Mouse (Mus musculus) olfactory bulb, adult 2 months (tissue): ENCODE results near the gene Arfgap2. TPM values are rescaled to one million over a fixed set of nuclear protein-coding genes. Genes with fewer than 3 reads are reported as not detected.

Experiments used
- H3K27ac ChIP-seq: fragments of 200-500 bp; 2 replicates; pipeline ENCODE4 v1.5.1; 2012; ENCODE audit warnings: low read depth, low read length; ENCODE audit not compliant: insufficient read depth
- H3K4me1 ChIP-seq: fragments of 200-500 bp; 2 replicates; pipeline ENCODE4 v1.6.1; 2012; ENCODE audit warnings: low read length; ENCODE audit not compliant: control insufficient read depth, insufficient read depth
- H3K4me3 ChIP-seq: fragments of 200-500 bp; 2 replicates; pipeline ENCODE4 v1.5.1; 2012; ENCODE audit warnings: mild to moderate bottlenecking, low read depth, low read length, moderate library complexity; ENCODE audit not compliant: insufficient read depth
- CTCF ChIP-seq: fragments of 200-500 bp; IDR thresholded peaks from 2 replicates; pipeline ENCODE4 v1.5.1; 2012; ENCODE audit warnings: low read depth, mild to moderate bottlenecking, low read length, moderate library complexity; ENCODE audit not compliant: insufficient read depth
- POLR2A ChIP-seq: fragments of 200-500 bp; IDR thresholded peaks from 2 replicates; pipeline ENCODE4 v1.6.1; 2012; ENCODE audit warnings: mild to moderate bottlenecking, low read depth, low read length, moderate library complexity; ENCODE audit not compliant: insufficient read depth
- WGBS: fragments of 180-500 bp; shearing (Covaris S2); methylation state at CpG from one replicate; pipeline ENCODE4 v1.1.7; 2018; 5-methylcytosine and 5-hydroxymethylcytosine counted together
- polyA plus RNA-seq: library from polyadenylated mRNA; stranded (reverse); fragments of >200 nt; gene quantifications from 2 replicates; pipeline ENCODE4 v1.2.4, GENCODE M21; 2012; ENCODE audit warnings: low replicate concordance; ENCODE audit not compliant: missing spikeins, insufficient read depth, insufficient read length

Arfgap2 gene
- polyA plus RNA-seq, 1 experiment: not detected

DNA sequence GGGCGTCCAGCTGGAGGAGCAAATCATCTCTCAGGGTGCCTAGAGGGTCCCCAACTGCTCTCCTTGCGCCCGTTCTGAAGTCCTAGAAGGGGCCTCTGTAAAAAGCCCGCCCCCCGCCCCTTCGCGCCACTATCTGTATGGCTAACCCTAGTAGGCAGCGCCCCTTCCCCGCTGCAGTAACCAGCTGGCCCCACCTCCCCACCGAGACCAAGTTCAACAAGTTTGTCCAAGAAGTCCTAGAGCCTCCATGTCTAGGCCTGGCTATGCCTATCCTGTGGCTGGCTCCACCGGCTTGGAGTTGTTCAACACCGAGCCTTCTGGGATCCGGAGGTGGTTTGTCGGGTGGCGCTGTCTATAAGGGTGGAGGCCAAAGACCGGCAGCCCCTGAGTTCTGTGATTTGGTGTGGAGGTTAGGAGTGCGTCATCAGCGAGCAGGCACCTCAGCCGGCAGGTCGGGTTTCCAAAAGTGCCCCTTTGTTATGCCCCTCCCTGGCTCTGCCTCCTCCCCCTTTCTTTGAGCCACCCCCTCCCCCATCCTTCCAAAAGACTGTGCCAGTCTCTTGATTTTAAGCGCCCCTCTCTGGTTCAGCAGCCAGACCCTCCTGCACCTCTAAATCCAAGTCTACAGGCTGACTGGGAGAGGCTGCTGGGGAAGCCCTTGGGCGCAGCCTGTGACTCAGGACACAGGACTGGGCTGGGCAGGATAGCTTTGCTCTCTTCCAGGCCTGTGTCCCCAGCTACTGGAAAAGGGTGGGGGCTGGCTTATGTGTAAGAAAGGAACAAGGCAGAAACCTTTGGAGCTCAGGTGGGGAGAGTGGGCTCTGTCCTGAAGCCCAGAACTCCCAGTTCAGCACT lies 7.4 kb upstream of the Arfgap2 start:
- 3% methylated on average over 22 of the region's 22 CpGs for WGBS
- H3K27ac ChIP-seq: 0 out of 2 replicates have a peak overlapping the region, but pooled peaks have one; percentile 2
- no peak for TF ChIP-seq POLR2A
- TF ChIP-seq CTCF: no peak
- H3K4me3 ChIP-seq: peak overlapping the region; percentile 53
- H3K4me1 ChIP-seq: peaks cover 18% of the 10 kb centered on the region

DNA sequence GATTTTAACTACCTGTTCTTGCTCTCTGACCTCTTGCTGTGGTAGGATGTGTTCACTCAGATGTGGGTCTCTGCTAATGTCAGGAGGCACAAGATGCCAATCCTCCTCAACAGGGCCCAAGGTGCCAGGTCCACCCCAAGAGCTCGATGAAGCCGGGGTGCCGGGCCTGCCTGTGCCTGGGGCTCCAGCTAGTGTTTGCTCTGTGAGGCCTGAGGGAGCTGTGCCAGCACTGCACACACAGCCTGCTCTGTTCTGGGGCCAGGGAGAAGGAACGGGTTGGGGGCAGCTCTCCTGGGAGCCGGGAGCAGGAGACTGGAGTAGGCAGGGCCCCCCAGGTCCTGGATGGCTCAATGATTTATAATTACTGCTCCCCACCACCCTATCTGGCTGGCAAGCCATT lies 6.7 kb upstream of the Arfgap2 start:
- H3K27ac ChIP-seq: 0 out of 2 replicates have a peak overlapping the region, but pooled peaks have one; percentile 2
- no peak for TF ChIP-seq CTCF
- TF ChIP-seq POLR2A: no peak
- peaks cover 18% of the 10 kb centered on the region for H3K4me1 ChIP-seq
- WGBS: 36% methylated on average over 5 of the region's 5 CpGs
- H3K4me3 ChIP-seq: peak overlapping the region; percentile 53

DNA sequence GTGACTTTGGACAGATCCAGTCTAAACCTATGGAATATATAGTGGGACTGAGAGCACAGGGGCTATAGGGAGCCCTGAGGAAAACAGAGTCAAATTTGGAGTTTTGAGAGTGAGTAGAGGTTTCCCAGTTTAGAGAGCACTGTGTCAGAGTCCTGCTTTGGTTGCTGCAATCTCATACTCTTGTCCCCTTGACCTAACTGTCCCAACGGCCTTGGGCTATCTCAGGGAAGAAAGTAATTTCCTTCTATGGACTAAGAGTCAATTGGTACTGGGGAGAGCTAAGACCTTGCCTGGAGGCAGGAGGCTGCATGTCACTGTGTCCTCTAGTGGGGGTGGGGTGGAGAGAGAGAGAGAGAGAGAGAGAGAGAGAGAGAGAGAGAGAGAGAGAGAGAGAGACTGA lies 5.9 kb upstream of the Arfgap2 start:
- peaks cover 18% of the 10 kb centered on the region for H3K4me1 ChIP-seq
- no peak for TF ChIP-seq POLR2A
- TF ChIP-seq CTCF: no peak
- no peak overlapping the region for H3K27ac ChIP-seq
- H3K4me3 ChIP-seq: no peak overlapping the region
- WGBS: 61% methylated on average over 1 of the region's 1 CpGs

DNA sequence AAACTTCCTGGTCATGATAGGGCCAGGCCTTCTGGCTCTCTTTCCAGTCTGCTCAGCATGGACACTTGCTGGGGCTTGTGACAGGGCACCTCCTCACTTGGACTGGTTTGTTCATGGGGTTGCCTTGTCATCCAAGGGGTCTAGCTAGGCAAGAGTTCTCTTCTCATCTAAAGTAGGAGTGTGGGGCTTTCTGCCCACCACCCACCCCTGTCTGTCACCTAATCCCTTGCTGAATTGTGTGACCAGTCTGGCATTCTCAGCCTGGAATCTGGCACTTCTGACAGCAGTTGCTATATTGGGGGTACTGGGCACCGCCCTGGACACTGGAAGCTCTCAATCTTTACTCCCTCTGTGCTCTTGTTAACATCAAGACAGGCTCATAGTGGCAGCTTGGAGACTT lies 5.3 kb upstream of the Arfgap2 start:
- no peak for TF ChIP-seq POLR2A
- no peak for TF ChIP-seq CTCF
- H3K4me3 ChIP-seq: no peak overlapping the region
- WGBS: 89% methylated on average over 1 of the region's 1 CpGs
- peaks cover 23% of the 10 kb centered on the region for H3K4me1 ChIP-seq
- no peak overlapping the region for H3K27ac ChIP-seq

DNA sequence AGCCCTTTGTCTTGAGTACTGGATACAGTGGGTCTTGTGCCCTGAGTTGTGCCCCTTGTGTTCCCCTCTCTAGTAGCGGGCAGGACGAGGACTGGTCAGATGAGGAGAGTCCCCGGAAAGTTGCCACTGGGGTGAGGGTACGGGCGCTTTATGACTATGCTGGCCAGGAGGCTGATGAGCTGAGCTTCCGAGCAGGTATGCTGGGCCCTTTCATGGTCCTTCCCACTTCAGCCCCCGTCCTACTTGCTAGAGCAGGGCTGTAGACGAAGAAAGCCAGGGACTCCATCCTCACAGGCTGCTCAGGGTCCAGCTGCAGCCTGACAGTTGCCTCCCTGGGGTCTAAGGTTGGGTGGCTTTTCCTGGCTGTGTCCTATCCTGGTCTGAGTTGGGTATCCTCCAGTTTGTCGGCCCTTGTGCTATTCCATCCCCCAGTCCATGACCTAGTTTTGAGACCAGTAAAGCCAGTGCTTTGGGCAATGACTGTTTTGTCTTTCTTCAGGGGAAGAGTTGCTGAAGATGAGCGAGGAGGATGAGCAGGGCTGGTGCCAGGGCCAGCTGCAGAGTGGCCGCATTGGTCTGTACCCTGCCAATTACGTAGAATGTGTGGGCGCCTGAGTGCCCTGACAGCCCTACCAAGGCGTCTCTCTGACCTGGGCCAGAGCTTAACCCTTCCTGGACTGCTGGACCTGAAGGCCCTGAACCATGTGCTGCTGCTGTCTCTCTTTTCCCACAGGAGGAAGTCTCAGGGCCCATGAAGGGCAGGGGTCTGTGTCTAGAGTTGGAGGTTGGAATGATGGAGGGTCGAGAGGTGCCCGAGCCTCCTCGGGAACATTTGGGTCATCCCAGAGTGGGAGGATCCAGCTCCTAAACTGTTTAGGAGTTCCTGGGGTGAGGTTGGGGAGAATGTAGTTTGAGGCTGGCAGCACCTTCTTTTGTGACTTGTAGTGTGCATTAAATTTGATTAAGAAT lies 798 bp upstream of the Arfgap2 start:
- H3K4me1 ChIP-seq: peaks cover 10% of the 10 kb centered on the region
- peak overlapping the region; percentile 68; the same call in 1 of the 2 replicates for H3K27ac ChIP-seq
- peak overlapping the region; percentile 71 for H3K4me3 ChIP-seq
- TF ChIP-seq CTCF (no peak), POLR2A (no peak)
- 81% methylated on average over 17 of the region's 17 CpGs for WGBS

DNA sequence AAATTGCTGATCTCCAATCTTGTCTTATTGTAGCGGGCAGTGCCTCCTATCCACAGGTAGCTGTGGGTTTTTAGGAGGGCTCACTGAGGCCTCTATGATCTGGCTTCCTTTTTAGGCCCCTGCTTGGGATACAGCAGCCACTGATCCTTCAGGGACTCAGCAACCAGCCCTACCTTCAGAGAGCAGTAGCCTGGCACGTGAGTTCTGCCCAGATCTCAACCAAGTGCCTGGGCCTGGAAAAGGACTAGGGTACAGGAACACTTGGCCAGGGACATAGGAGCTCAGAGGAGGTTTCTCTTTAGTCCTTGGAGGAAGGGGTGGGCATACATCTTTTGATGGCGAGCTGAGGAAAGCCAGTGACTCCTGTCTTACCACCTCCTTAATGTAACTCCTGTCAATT lies 3.3 kb downstream of the Arfgap2 start:
- H3K4me3 ChIP-seq: no peak overlapping the region
- peaks cover 16% of the 10 kb centered on the region for H3K4me1 ChIP-seq
- 94% methylated on average over 3 of the region's 3 CpGs for WGBS
- no peak overlapping the region for H3K27ac ChIP-seq
- TF ChIP-seq POLR2A (no peak), CTCF (no peak)

DNA sequence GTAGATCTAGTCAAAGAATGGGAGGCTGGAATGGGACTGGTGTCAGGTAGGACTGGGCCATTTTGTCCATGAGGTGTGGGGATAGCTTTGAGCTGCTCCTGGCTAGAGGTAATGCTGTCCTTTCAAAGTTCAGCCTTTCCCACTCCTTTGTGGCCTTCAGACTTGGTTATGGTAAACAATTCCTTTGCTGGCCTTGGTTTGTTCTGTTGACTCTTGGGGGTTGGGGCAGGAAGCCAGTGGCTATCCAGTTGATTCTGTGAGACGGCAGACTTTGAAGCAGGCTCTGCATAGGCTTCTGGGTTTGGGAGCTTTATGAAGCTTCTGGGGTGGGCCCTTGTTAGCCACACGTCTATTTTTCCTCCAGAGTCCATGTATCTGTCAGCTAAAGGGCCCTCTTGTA lies 3.9 kb downstream of the Arfgap2 start:
- 81% methylated on average over 2 of the region's 2 CpGs for WGBS
- no peak for TF ChIP-seq POLR2A
- no peak for TF ChIP-seq CTCF
- peaks cover 16% of the 10 kb centered on the region for H3K4me1 ChIP-seq
- H3K27ac ChIP-seq: no peak overlapping the region
- H3K4me3 ChIP-seq: no peak overlapping the region

DNA sequence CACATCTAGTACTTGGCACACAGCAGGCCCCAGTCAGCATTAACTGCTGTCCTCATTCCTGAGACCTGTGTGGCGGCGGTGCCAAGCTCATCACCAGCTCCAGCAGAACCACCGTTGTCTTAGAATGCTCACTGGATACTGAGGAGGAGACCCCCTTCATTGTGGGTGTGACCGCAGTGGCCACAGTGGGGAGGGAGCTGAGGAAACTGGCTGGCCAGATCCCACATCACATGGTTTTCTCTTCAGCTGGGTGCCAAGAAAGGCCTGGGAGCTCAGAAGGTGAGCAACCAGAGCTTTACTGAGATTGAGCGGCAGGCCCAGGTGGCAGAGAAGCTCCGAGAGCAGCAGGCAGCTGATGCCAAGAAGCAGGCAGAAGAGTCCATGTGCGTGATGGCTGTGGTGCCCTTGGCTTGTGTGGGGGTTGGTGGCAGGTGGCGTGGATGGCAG lies 4.9 kb downstream of the Arfgap2 start:
- WGBS: 78% methylated on average over 8 of the region's 8 CpGs
- peaks cover 9% of the 10 kb centered on the region for H3K4me1 ChIP-seq
- no peak overlapping the region for H3K4me3 ChIP-seq
- TF ChIP-seq CTCF: no peak
- TF ChIP-seq POLR2A: no peak
- H3K27ac ChIP-seq: no peak overlapping the region

DNA sequence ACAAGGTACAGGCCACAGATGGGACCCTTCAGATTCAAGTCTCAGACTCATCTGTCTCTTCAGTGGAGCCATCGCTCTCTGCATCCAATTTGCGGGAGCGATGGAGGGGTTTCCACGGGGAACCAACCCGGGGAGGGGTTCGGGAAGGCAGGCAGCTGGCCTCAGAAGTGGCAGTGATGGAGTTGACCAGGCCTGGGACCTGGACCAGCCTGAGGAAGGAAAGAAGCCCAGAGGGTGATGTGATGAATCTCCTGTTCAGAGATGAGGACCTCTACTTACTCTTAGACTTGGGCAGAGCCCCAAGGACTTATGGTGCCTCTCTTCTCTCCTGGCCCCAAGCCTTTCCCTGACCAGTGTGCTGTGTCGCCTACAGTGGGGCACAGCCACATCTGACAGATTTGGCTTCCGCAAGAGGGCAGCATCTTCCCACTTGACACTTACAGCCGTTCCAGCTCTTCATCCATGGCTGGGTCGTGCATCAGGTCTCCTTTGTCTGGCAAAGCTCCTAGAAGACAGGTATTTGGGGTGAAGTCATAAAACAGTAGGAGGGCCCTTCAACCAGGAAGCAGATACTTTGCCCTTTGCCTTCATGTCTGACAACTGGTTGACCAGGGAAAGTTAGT lies 14.1 kb downstream of the Arfgap2 start:
- Histone ChIP-seq H3K4me1 (no peaks in the 10 kb centered on the region; the same call in 1 of the 2 replicates), H3K4me3 (no peak overlapping the region), H3K27ac (no peak overlapping the region)
- TF ChIP-seq POLR2A (no peak), CTCF (peak; percentile 23; the same call in 1 of the 2 replicates)
- 42% methylated on average over 10 of the region's 10 CpGs for WGBS
